Mouse (Mus musculus) cerebral cortex, adult 2 months (tissue): ENCODE results near the gene Pfas.

Source experiments
- WGBS: fragments of 180-500 bp; shearing (Covaris S2); methylation state at CpG from one replicate; pipeline ENCODE4 v1.1.7; 2018; 5-methylcytosine and 5-hydroxymethylcytosine counted together

The Pfas gene

GRCm38 (mm10) chr11:68967337-68968282, 40.6 kb downstream of the Pfas start, which contains the start of gene Slc25a35:
Gene Slc25a35, plus strand, starts transcription at chr11:68968131.
- WGBS = 1% methylated on average over 50 of the region's 50 CpGs

- 21% methylated on average over 1 of the region's 1 CpGs for WGBS
Measured at GRCm38 (mm10) chr11:68966554-68966953, 41.7 kb downstream of the Pfas start.

- 30% methylated on average over 3 of the region's 3 CpGs for WGBS
Measured at GRCm38 (mm10) chr11:68965845-68966244, 42.4 kb downstream of the Pfas start.

GRCm38 (mm10) chr11:68963405-68963804, 44.9 kb downstream of the Pfas start:
- WGBS = 72% methylated on average over 2 of the region's 2 CpGs

DNA sequence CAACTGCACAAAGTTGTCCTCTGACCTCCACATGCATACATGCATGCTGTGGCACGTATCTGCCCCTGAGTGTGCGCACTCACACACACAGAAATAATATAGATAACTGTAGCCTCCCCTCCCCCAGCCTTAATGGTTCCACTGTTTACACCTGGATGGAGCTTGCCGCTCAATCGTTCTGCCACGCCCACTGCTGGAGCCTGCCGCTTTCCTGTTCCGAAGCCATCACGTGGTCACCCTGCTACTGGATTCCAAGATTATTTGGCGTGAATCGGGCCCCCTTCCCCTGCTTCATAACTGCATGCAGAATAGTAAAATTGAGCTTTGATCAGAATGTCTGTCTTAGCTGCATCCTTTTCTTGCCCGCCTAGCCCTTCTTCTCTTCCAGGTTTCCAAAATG, 46.1 kb downstream of the Pfas start:
- 28% methylated on average over 11 of the region's 11 CpGs for WGBS

DNA sequence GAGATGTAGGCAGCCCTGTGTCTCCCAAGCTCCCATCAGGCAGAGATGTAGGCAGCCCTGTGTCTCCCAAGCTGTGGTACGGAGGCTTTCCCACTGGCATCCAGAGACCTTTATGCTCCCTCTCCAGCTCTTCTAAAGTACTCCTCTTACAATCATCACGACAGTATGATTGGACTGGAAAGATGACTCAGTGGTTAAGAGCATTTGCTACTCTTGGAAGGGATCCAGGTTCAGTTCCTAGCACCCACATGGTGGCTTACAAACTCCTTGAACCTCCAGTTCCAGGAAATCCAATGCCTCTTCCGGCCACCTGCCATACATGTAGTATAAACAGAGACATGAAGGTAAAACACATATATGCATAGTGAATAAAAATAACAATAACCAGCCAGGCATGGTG, 46.7 kb downstream of the Pfas start:
- 46% methylated on average over 3 of the region's 3 CpGs for WGBS

DNA sequence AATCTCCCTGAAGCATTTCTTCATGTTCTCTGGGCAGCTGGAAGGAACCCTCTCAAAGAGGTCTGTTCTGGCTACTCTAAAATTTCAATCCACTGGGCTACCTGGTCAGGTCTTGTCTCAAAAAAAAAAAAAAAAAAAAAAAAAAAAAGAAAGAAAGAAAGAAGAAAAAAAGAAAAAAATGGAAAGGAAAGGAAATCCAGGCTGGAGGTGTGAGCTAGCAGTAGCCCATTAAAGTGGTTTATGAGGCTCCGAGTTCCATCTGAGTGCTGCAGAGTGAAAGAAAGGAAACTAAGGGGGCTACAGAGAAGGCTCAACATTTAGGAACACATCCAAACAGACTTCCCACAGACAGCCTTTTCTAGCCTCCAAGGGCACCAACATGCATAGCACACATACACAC, 50.3 kb downstream of the Pfas start:
- WGBS = 97% methylated on average over 1 of the region's 1 CpGs

DNA sequence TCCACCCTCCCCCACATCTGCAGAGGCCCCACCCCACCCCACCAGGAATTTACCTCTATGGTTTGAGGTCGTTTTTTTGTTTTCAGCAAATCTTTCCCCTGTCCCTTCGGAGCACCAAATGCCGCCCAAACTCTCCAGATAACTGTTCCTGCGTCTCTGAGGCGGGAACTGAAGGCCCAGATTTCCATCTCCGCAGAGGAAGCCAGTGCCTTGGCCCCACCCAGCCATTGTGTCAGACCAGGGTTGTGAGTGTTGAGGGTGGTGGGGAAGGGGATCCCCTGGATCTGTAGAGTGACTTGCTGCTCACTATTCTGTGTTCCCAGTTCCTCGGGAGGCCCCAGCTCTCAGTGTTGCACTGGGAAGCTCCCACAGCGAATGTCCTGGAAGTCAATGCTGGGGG, 51.0 kb downstream of the Pfas start, which contains the start of gene Arhgef15:
Arhgef15 (minus strand) TSS at position 173 of the 400 bp plus-strand sequence.
- 66% methylated on average over 8 of the region's 8 CpGs for WGBS

DNA sequence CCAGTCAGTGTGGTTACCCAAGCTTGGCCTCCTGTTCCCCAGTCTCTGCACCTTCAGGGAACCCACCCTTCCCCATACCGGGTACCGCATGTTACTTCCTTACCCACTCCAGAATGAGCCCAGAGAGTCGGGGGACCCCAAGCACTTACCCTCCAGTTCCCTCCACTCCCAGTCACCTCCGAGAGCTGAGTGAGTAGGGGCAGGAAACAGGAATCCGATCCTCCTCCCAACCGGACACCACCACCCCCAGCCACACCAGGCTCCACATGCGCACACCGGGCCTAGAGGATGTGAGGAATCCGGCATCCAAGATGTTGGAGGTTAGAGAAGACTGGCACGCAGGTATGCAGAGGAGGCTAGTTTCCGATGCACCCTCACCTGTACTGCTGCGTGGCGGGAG, 51.6 kb downstream of the Pfas start:
- 59% methylated on average over 13 of the region's 13 CpGs for whole genome bisulfite sequencing

GRCm38 (mm10) chr11:68956107-68956506, 52.2 kb downstream of the Pfas start:
- WGBS = 45% methylated on average over 3 of the region's 3 CpGs

DNA sequence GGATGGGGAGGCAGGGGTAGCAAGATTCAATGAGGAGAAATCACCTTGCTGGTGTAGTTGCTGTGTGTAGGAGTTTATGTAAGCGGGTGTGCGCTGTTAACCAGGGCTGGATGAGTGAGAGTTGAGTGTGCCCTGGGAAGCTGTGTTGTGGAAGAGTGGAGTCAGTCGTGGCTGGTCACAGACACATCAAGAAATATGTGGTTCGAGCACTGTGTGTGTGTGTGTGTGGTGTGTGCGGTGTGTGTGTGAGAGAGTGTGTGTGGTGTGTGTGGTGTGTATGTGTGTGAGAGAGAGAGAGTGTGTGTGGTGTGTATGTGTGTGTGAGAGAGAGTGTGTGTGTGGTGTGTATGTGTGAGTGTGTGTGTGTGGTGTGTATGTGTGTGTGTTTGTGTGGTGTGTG, 52.8 kb downstream of the Pfas start:
- WGBS = 53% methylated on average over 5 of the region's 5 CpGs

DNA sequence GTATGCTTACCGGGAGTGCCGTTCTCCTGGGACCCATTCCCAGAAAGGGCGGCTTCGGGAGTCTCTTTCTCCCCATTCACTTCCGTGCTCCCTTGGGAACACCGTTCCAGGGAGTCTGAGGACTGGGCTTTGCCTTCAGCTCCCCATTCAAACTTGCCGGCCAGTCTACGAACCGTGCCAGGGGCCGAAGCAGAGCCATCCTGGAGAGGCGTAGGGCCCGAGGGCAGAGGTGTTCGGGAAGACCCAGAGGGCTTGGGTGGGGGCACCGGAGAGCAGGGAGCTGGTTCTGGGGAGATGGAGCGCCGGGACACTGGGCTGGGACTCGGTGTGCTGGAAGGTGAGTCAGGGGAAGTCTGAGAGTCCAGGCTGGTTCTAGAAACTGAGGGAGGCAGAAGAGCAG, 53.9 kb downstream of the Pfas start:
- 3% methylated on average over 17 of the region's 17 CpGs for WGBS

DNA sequence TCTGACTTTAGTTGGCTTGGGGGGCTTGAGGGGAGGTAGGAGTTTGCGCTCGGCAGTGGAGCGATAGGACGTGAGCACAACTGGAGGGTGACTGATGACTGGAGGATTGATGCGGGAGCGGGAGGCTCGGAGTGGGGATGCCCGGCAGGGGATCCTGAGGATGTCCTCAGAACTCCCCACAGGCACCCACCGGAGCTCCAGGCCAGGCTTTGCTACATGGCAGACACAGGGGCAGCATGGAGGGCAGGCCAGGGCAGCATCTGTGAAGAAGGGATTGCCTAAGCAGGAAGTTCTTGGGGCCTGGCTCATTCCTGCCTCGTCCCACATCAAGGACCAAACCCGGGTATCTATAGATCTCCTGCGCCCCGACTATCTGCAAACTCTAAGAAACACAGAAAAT, 54.4 kb downstream of the Pfas start:
- WGBS = 41% methylated on average over 13 of the region's 13 CpGs

DNA sequence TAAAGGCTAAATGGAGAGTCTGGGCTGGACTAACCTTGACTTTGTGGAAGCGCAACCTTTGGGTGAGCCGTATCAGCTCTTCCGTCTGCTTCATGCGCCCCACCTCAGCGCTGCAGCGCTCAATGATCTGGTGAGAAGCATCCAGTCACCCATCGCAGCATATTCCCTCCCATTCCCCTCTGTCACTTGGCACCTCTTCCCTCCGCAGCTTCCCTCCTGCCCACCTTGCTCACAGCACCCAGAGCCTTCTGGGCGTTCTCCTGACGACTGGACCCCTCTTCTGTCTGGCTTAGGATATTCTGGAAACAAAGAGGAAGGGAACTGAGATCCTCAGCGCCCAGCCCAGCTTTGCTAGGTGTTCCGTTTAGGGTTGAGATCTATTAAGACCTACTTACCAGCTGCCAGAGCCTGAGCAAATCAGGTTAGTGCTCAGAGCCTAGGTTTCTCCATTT, 60.7 kb downstream of the Pfas start:
- 25% methylated on average over 12 of the region's 12 CpGs for WGBS

GRCm38 (mm10) chr11:68946806-68947440, 61.3 kb downstream of the Pfas start:
- WGBS = 25% methylated on average over 16 of the region's 16 CpGs

- WGBS = 82% methylated on average over 4 of the region's 4 CpGs
Measured at GRCm38 (mm10) chr11:68946001-68946400, 62.3 kb downstream of the Pfas start.

GRCm38 (mm10) chr11:68945245-68945644, 63.0 kb downstream of the Pfas start:
- WGBS = 89% methylated on average over 2 of the region's 2 CpGs

DNA sequence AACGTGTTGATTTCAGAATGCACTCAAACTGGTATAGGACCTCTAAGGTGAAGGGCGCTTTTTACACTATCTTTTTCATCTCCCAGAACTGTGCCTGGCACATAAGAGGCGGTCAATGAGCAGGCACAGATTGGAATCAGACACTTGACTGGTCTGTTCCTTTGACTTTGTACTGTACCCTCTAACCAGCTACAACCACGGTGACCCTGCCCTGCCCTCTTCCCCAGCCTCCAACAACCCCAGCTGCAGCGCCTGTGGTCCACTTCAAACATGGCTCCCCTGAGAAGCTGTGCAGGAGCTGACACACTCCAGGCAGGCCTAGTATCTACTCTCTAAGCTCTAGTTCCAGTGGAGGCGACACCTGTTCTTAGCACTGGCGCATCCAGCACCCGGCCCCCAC, 65.5 kb downstream of the Pfas start:
- 86% methylated on average over 8 of the region's 8 CpGs for WGBS

- 31% methylated on average over 4 of the region's 4 CpGs for WGBS
Measured at GRCm38 (mm10) chr11:68940516-68940915, 67.7 kb downstream of the Pfas start.

DNA sequence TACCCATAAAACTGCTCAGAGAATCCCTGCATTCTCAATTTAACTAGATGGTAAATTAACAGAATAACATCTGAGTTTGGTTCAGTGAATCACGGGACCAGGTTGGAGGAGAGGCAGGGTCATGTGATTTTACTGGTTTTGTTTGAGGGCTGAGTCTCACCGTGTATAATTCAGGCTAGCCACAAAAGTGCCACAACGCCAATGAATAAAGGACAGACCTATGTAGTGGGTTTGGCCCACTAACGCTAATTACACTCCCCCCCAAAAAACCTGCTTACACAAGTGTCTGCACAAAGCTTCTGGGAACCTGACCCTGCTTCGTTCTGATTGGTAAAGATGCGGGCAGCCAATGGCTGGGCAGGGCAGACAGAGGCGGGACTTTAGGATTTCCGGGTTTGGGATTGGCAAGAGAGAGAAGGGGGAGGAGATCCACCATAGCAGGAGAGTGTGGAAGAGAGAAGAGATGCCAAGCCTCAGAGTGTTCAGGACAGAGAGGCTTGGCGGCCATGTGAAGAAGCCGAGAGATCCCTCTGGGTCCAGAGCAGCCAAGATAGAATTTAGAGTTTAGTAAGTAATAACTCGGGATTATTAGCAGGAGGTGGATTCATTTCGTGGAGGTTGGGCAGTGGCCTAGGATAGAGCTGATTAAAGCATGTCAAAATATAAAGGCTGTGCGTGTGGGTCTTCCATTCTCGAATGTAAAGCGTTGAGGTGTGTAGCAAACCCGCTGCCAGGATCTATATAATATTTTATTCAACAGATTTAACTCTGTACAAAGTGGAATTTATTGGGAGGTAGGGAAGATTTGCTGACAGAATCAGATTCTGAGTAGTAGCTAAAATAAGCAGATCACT, 68.6 kb downstream of the Pfas start:
- under 1% methylated on average over 16 of the region's 16 CpGs for WGBS

DNA sequence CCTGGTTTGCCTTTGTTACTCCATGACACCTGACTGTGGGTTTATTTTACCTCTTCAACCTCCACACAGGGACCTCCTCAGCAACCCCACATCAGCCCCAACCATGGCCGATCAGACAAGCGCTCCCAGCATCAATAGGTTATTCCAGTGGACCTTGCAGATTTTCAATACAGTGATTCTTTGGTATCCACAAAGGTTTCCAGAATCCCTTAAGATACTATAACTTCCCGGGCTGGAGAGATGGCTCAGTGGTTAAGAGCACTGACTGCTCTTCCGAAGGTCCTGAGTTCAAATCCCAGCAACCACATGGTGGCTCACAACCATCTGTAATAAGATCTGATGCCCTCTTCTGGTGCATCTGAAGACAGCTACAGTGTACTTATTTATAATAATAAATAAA, 71.3 kb downstream of the Pfas start:
- 91% methylated on average over 4 of the region's 4 CpGs for WGBS
